Mouse (Mus musculus): ENCODE results near the gene Mgmt.

GRCm38 (mm10) chr7:136926178-136926577 is 31.8 kb downstream of the Mgmt start:
- TF ChIP-seq CHD1 (IDR thresholded peaks at IDR 0.05; ENCODE audit: low read depth, low read length) (no peak), NRF1 (IDR thresholded peaks at IDR 0.05; ENCODE audit: insufficient read depth, low read depth, low read length, poor library complexity, severe bottlenecking) (no peak), HCFC1 (IDR thresholded peaks at IDR 0.05; ENCODE audit: low read depth, low read length) (no peak), POLR2A (IDR thresholded peaks at IDR 0.05; ENCODE audit: control insufficient read depth in 1 of 2, insufficient read depth in 1 of 2, low read depth in 1 of 2, low read length in 2 of 2, poor library complexity in 1 of 2) (no peak), EP300 (IDR thresholded peaks at IDR 0.05; ENCODE audit: low read depth in 1 of 2, low read length in 2 of 2) (no peak), NELFE (IDR thresholded peaks at IDR 0.05; ENCODE audit: low read depth, low read length) (no peak), MAX (IDR thresholded peaks at IDR 0.05; ENCODE audit: low read length) (no peak), CHD2 (IDR thresholded peaks at IDR 0.05; ENCODE audit: low read length) (no peak)
